9 mouse cellular contexts compared by ENCODE assay signal in genomic region chr7:126576946-126577345, GRCm38 (mm10). TPM values are rescaled to one million over a fixed set of nuclear protein-coding genes. Genes with fewer than 3 reads are reported as not detected.
DNase-seq lines count a peak whose midpoint lies in the region; ATAC-seq and TF ChIP-seq lines count a peak whose summit lies in the region.
"Had no signal": no experiment of that assay in that cellular context is flagged by ENCODE, and none has a peak within 500 bp of the region (broad histone marks: within the 10 kb centered on the region; RNA-seq: fewer than 3 reads in every experiment).

No protein-coding gene starts in this region.

- no peak overlapping the region for H3K4me2 ChIP-seq in forebrain, embryonic 14.5 days (ENCODE audit: low read length)
- no peak overlapping the region for H3K4me2 ChIP-seq in forebrain, embryonic 12.5 days
- no peak overlapping the region for H3K4me2 ChIP-seq in midbrain, postnatal 0 days (ENCODE audit: low read depth, low read length, poor library complexity, severe bottlenecking)
- no peak overlapping the region for H3K4me2 ChIP-seq in midbrain, embryonic 11.5 days
- H3K4me2 ChIP-seq in kidney, postnatal 0 days (ENCODE audit: low read length) = no peak overlapping the region

- TF ChIP-seq POLR2A in bone marrow, adult 2 months (IDR thresholded peaks at IDR 0.05; ENCODE audit: borderline replicate concordance, control insufficient read depth, low read depth, low read length) = no peak

- no peaks in the 10 kb centered on the region for H3K4me1 ChIP-seq in forebrain, embryonic 14.5 days (ENCODE audit: control insufficient read depth, insufficient read depth, low read length)
- peaks cover 8% of the 10 kb centered on the region; the same call in 1 of the 2 replicates for H3K4me1 ChIP-seq in forebrain, embryonic 12.5 days
- no peaks in the 10 kb centered on the region for H3K4me1 ChIP-seq in midbrain, postnatal 0 days (ENCODE audit: insufficient read depth, low read length)
- no peaks in the 10 kb centered on the region for H3K4me1 ChIP-seq in midbrain, embryonic 11.5 days (ENCODE audit: control insufficient read depth, insufficient read depth, low read length)
- H3K4me1 ChIP-seq in bone marrow, adult 2 months (ENCODE audit: control insufficient read depth, insufficient read depth, low read length) = no peaks in the 10 kb centered on the region
- H3K4me1 ChIP-seq in kidney, postnatal 0 days (replicated peaks; ENCODE audit: insufficient read depth, low read length) = no peaks in the 10 kb centered on the region

- DNase-seq in forebrain, embryonic 14.5 days (ENCODE audit: low spot score) = peak; percentile 55
- DNase-seq in midbrain, postnatal 0 days (ENCODE audit: low spot score) = peak; percentile 45
- no peak for DNase-seq in midbrain, embryonic 11.5 days (ENCODE audit: low spot score, missing footprints)
- DNase-seq in kidney, postnatal 0 days (ENCODE audit: low spot score) = peak; percentile 60
- peak; percentile 73 for DNase-seq in naive thymus-derived CD4-positive, alpha-beta T cell, adult 2 months (ENCODE audit: low read depth)
- no peak for DNase-seq in ovary, postnatal 36 days (ENCODE audit: low spot score)

- peaks cover 28% of the 10 kb centered on the region for H3K36me3 ChIP-seq in forebrain, embryonic 14.5 days (ENCODE audit: control insufficient read depth, insufficient read depth, low read length)
- H3K36me3 ChIP-seq in forebrain, embryonic 12.5 days (replicated peaks) = peaks cover 24% of the 10 kb centered on the region; the same call in 1 of the 2 replicates
- H3K36me3 ChIP-seq in midbrain, postnatal 0 days (ENCODE audit: insufficient read depth, low read length) = peaks cover 27% of the 10 kb centered on the region
- no peaks in the 10 kb centered on the region for H3K36me3 ChIP-seq in midbrain, embryonic 11.5 days (ENCODE audit: control insufficient read depth, insufficient read depth, low read length)
- H3K36me3 ChIP-seq in kidney, postnatal 0 days (ENCODE audit: insufficient read depth, low read length) = peaks cover 24% of the 10 kb centered on the region; the same call in 1 of the 2 replicates

- H3K9ac ChIP-seq in forebrain, embryonic 14.5 days (ENCODE audit: low read length) = no peak overlapping the region
- H3K9ac ChIP-seq in forebrain, embryonic 12.5 days = no peak overlapping the region
- H3K9ac ChIP-seq in midbrain, postnatal 0 days (replicated peaks; ENCODE audit: low read length, poor library complexity, severe bottlenecking) = no peak overlapping the region
- no peak overlapping the region for H3K9ac ChIP-seq in midbrain, embryonic 11.5 days (ENCODE audit: low read length)
- H3K9ac ChIP-seq in kidney, postnatal 0 days (ENCODE audit: low read depth, low read length) = no peak overlapping the region

- WGBS in forebrain, embryonic 14.5 days = 52% methylated on average over 8 of the region's 8 CpGs
- WGBS in forebrain, embryonic 12.5 days = 45% methylated on average over 8 of the region's 8 CpGs
- 54% methylated on average over 8 of the region's 8 CpGs for whole genome bisulfite sequencing in midbrain, postnatal 0 days
- WGBS in midbrain, embryonic 11.5 days = 42% methylated on average over 8 of the region's 8 CpGs
- WGBS in bone marrow, adult 2 months = 53% methylated on average over 8 of the region's 8 CpGs
- 57% methylated on average over 8 of the region's 8 CpGs for WGBS in kidney, postnatal 0 days

- H3K4me3 ChIP-seq in forebrain, embryonic 14.5 days (ENCODE audit: low read depth, low read length) = no peak overlapping the region
- no peak overlapping the region for H3K4me3 ChIP-seq in forebrain, embryonic 12.5 days (replicated peaks)
- no peak overlapping the region for H3K4me3 ChIP-seq in midbrain, postnatal 0 days (ENCODE audit: low read depth, low read length)
- no peak overlapping the region for H3K4me3 ChIP-seq in midbrain, embryonic 11.5 days (ENCODE audit: low read depth, low read length)
- no peak overlapping the region for H3K4me3 ChIP-seq in bone marrow, adult 2 months (replicated peaks; ENCODE audit: control insufficient read depth, low read depth, low read length)
- no peak overlapping the region for H3K4me3 ChIP-seq in kidney, postnatal 0 days (replicated peaks; ENCODE audit: low read depth, low read length)

- no peak for ATAC-seq in forebrain, embryonic 14.5 days
- no peak for ATAC-seq in forebrain, embryonic 12.5 days (ENCODE audit: low FRiP score)
- ATAC-seq in midbrain, postnatal 0 days (ENCODE audit: low FRiP score) = no peak
- ATAC-seq in midbrain, embryonic 11.5 days (ENCODE audit: low FRiP score) = no peak
- no peak for ATAC-seq in kidney, postnatal 0 days (replicated peaks; ENCODE audit: low FRiP score, low read depth)

- TF ChIP-seq CTCF in midbrain, postnatal 0 days (IDR thresholded peaks at IDR 0.05) = peak; percentile 73
- TF ChIP-seq CTCF in bone marrow, adult 2 months (IDR thresholded peaks at IDR 0.05; ENCODE audit: control insufficient read depth, insufficient read depth, low read length) = peak; percentile 67
- TF ChIP-seq CTCF in kidney, postnatal 0 days (IDR thresholded peaks at IDR 0.05; ENCODE audit: low read depth) = peak; percentile 70

- H3K9me3 ChIP-seq in forebrain, embryonic 14.5 days (replicated peaks; ENCODE audit: control insufficient read depth, low read length) = no peaks in the 10 kb centered on the region
- no peaks in the 10 kb centered on the region for H3K9me3 ChIP-seq in forebrain, embryonic 12.5 days
- H3K9me3 ChIP-seq in midbrain, postnatal 0 days (ENCODE audit: low read length) = no peaks in the 10 kb centered on the region
- H3K9me3 ChIP-seq in midbrain, embryonic 11.5 days (ENCODE audit: control insufficient read depth, low read length) = no peaks in the 10 kb centered on the region
- H3K9me3 ChIP-seq in kidney, postnatal 0 days (replicated peaks; ENCODE audit: low read length) = no peaks in the 10 kb centered on the region

- no peaks in the 10 kb centered on the region for H3K27me3 ChIP-seq in forebrain, embryonic 14.5 days (replicated peaks; ENCODE audit: control insufficient read depth, insufficient read depth, low read length)
- no peaks in the 10 kb centered on the region for H3K27me3 ChIP-seq in forebrain, embryonic 12.5 days
- no peaks in the 10 kb centered on the region for H3K27me3 ChIP-seq in midbrain, postnatal 0 days (ENCODE audit: insufficient read depth, low read length)
- H3K27me3 ChIP-seq in midbrain, embryonic 11.5 days (ENCODE audit: control insufficient read depth, insufficient read depth, low read length) = no peaks in the 10 kb centered on the region
- H3K27me3 ChIP-seq in kidney, postnatal 0 days (ENCODE audit: insufficient read depth, low read length) = no peaks in the 10 kb centered on the region

- no peak overlapping the region for H3K27ac ChIP-seq in forebrain, embryonic 14.5 days (ENCODE audit: low read depth, low read length)
- H3K27ac ChIP-seq in forebrain, embryonic 12.5 days = no peak overlapping the region
- H3K27ac ChIP-seq in midbrain, postnatal 0 days (ENCODE audit: low read depth, low read length) = no peak overlapping the region
- no peak overlapping the region for H3K27ac ChIP-seq in midbrain, embryonic 11.5 days (ENCODE audit: low read depth, low read length)
- no peak overlapping the region for H3K27ac ChIP-seq in bone marrow, adult 2 months (ENCODE audit: control insufficient read depth, insufficient read depth, low read depth, low read length, poor library complexity)
- no peak overlapping the region for H3K27ac ChIP-seq in kidney, postnatal 0 days

RNA-seq across cellular contexts. Expression of gene Apobr, which starts 7.8 kb away (rescaled TPM):
- 0.21 and 0.44 TPM in 2 replicates for polyA plus RNA-seq in forebrain, embryonic 14.5 days (2014; fragmentation: Nextera tagmentation; extraction: Ambion mirVana)
- polyA plus RNA-seq in forebrain, embryonic 12.5 days (2016; fragmentation: Nextera tagmentation; extraction: Ambion mirVana) = 0.31 and 0.52 TPM in 2 replicates
- total RNA-seq in midbrain, postnatal 0 days (2014; rRNA removed) = 0.38 TPM in 1 of 2 replicates, not detected in the other
- 0.58 and 0.82 TPM in 2 replicates for polyA plus RNA-seq in midbrain, postnatal 0 days (2015; fragmentation: Nextera tagmentation; extraction: Ambion mirVana)
- polyA plus RNA-seq in midbrain, embryonic 11.5 days (2014; fragmentation: Nextera tagmentation; extraction: Ambion mirVana) = 0.46 and 0.57 TPM in 2 replicates
- 21.2 and 45.7 TPM in 2 replicates for polyA plus RNA-seq in bone marrow, adult 2 months (2011; ENCODE audit: insufficient read depth, insufficient read length, low replicate concordance, missing spikeins)
- 1.2 and 1.3 TPM in 2 replicates for polyA plus RNA-seq in kidney, postnatal 0 days (2015; fragmentation: Nextera tagmentation; extraction: Ambion mirVana)

RNA-seq across cellular contexts. Expression of gene Cln3, which starts 8.7 kb away (rescaled TPM):
- polyA plus RNA-seq in forebrain, embryonic 14.5 days (2014; fragmentation: Nextera tagmentation; extraction: Ambion mirVana) = 24.0 and 28.0 TPM in 2 replicates
- polyA plus RNA-seq in forebrain, embryonic 12.5 days (2016; fragmentation: Nextera tagmentation; extraction: Ambion mirVana) = 27.5 and 32.7 TPM in 2 replicates
- 32.1 and 38.9 TPM in 2 replicates for total RNA-seq in midbrain, postnatal 0 days (2014; rRNA removed)
- polyA plus RNA-seq in midbrain, postnatal 0 days (2015; fragmentation: Nextera tagmentation; extraction: Ambion mirVana) = 23.9 and 31.2 TPM in 2 replicates
- 22.4 and 23.4 TPM in 2 replicates for polyA plus RNA-seq in midbrain, embryonic 11.5 days (2014; fragmentation: Nextera tagmentation; extraction: Ambion mirVana)
- polyA plus RNA-seq in bone marrow, adult 2 months (2011; ENCODE audit: insufficient read depth, insufficient read length, low replicate concordance, missing spikeins) = 98.2 and 269 TPM in 2 replicates
- polyA plus RNA-seq in kidney, postnatal 0 days (2015; fragmentation: Nextera tagmentation; extraction: Ambion mirVana) = 34.4 and 36.9 TPM in 2 replicates

RNA-seq across cellular contexts. Expression of gene Eif3c, which starts 10.7 kb away (rescaled TPM):
- 163 and 182 TPM in 2 replicates for polyA plus RNA-seq in forebrain, embryonic 14.5 days (2014; fragmentation: Nextera tagmentation; extraction: Ambion mirVana)
- polyA plus RNA-seq in forebrain, embryonic 12.5 days (2016; fragmentation: Nextera tagmentation; extraction: Ambion mirVana) = 213 and 225 TPM in 2 replicates
- total RNA-seq in midbrain, postnatal 0 days (2014; rRNA removed) = 111 and 123 TPM in 2 replicates
- 179 and 213 TPM in 2 replicates for polyA plus RNA-seq in midbrain, postnatal 0 days (2015; fragmentation: Nextera tagmentation; extraction: Ambion mirVana)
- polyA plus RNA-seq in midbrain, embryonic 11.5 days (2014; fragmentation: Nextera tagmentation; extraction: Ambion mirVana) = 189 and 198 TPM in 2 replicates
- 52.3 and 90.2 TPM in 2 replicates for polyA plus RNA-seq in bone marrow, adult 2 months (2011; ENCODE audit: insufficient read depth, insufficient read length, low replicate concordance, missing spikeins)
- 213 and 217 TPM in 2 replicates for polyA plus RNA-seq in kidney, postnatal 0 days (2015; fragmentation: Nextera tagmentation; extraction: Ambion mirVana)

RNA-seq across cellular contexts. Expression of gene Il27, which starts 17.8 kb away (rescaled TPM):
- not detected in 2 replicates for polyA plus RNA-seq in forebrain, embryonic 14.5 days (2014; fragmentation: Nextera tagmentation; extraction: Ambion mirVana)
- polyA plus RNA-seq in forebrain, embryonic 12.5 days (2016; fragmentation: Nextera tagmentation; extraction: Ambion mirVana) = not detected in 2 replicates
- total RNA-seq in midbrain, postnatal 0 days (2014; rRNA removed) = not detected in 2 replicates
- polyA plus RNA-seq in midbrain, postnatal 0 days (2015; fragmentation: Nextera tagmentation; extraction: Ambion mirVana) = not detected in 2 replicates
- polyA plus RNA-seq in midbrain, embryonic 11.5 days (2014; fragmentation: Nextera tagmentation; extraction: Ambion mirVana) = not detected in 2 replicates
- polyA plus RNA-seq in bone marrow, adult 2 months (2011; ENCODE audit: insufficient read depth, insufficient read length, low replicate concordance, missing spikeins) = 1.9 and 6.0 TPM in 2 replicates
- polyA plus RNA-seq in kidney, postnatal 0 days (2015; fragmentation: Nextera tagmentation; extraction: Ambion mirVana) = not detected in 2 replicates
- total RNA-seq: layer of hippocampus, adult 8-10 months had no signal

RNA-seq across cellular contexts. Expression of gene Nupr1, which starts 53.7 kb away (rescaled TPM):
- polyA plus RNA-seq in forebrain, embryonic 14.5 days (2014; fragmentation: Nextera tagmentation; extraction: Ambion mirVana) = 7.0 and 8.5 TPM in 2 replicates
- polyA plus RNA-seq in forebrain, embryonic 12.5 days (2016; fragmentation: Nextera tagmentation; extraction: Ambion mirVana) = 3.1 and 3.8 TPM in 2 replicates
- 5.7 and 9.9 TPM in 2 replicates for total RNA-seq in midbrain, postnatal 0 days (2014; rRNA removed)
- 16.9 and 21.4 TPM in 2 replicates for polyA plus RNA-seq in midbrain, postnatal 0 days (2015; fragmentation: Nextera tagmentation; extraction: Ambion mirVana)
- 2.8 and 3.4 TPM in 2 replicates for polyA plus RNA-seq in midbrain, embryonic 11.5 days (2014; fragmentation: Nextera tagmentation; extraction: Ambion mirVana)
- polyA plus RNA-seq in bone marrow, adult 2 months (2011; ENCODE audit: insufficient read depth, insufficient read length, low replicate concordance, missing spikeins) = 28.1 and 37.6 TPM in 2 replicates
- polyA plus RNA-seq in kidney, postnatal 0 days (2015; fragmentation: Nextera tagmentation; extraction: Ambion mirVana) = 24.5 and 24.8 TPM in 2 replicates

Comparison
In these comparisons a context has a peak if more than half of its experiments do, and no peak if none do; other contexts are left out.
1. DNase-seq: peak in forebrain, embryonic 14.5 days (single experiment), midbrain, postnatal 0 days (single experiment), kidney, postnatal 0 days (single experiment) and naive thymus-derived CD4-positive, alpha-beta T cell, adult 2 months (single experiment); none in midbrain, embryonic 11.5 days (single experiment) and ovary, postnatal 36 days (single experiment).
2. Peak in every context shown above with its lines, with median percentiles within 50 percentile points of each other: CTCF ChIP-seq.